Mouse (Mus musculus): ENCODE data around the gene Eif3l. TPM values are rescaled to one million over a fixed set of nuclear protein-coding genes. Genes with fewer than 3 reads are reported as not detected.
"Not testable (repeated sequence)": the region's sequence is repeated elsewhere in the genome, so short reads cannot be mapped to it uniquely, and the experiment has no call there.

Eif3l gene
- 10 to 100 TPM; 62.6 to 65.3 TPM for total RNA-seq (2021)

GRCm38 (mm10) chr15:79074913-79075532 lies at the start of gene Eif3l:
Eif3l (plus strand) TSS chr15:79075179.
- intact Hi-C loops (cut with DNase I) = loop anchor here (5.0 kb wide), 1 partner anchor 67 kb away; the partner anchor contains the start of genes 1700088E04Rik and Polr2f
- DNase-seq (ENCODE audit: low spot score in 2 of 2) = peak; percentile 87 to 88

- no peak for DNase-seq (ENCODE audit: low spot score in 2 of 2)
- intact Hi-C loops (cut with DNase I) = no loop called here
Measured at GRCm38 (mm10) chr15:79025687-79026308, 49.2 kb upstream of the Eif3l start.

GRCm38 (mm10) chr15:79026511-79027290 lies 48.3 kb upstream of the Eif3l start:
- intact Hi-C loops (cut with DNase I) = no loop called here
- DNase-seq (ENCODE audit: low spot score in 2 of 2) = no peak

GRCm38 (mm10) chr15:79027291-79028205 lies 47.4 kb upstream of the Eif3l start:
- DNase-seq (ENCODE audit: low spot score in 2 of 2) = no peak
- intact Hi-C loops (cut with DNase I) = no loop called here

GRCm38 (mm10) chr15:79028237-79028738 lies 46.7 kb upstream of the Eif3l start, which contains the start of gene H1f0:
H1f0 (plus strand) TSS chr15:79028450.
- DNase-seq (ENCODE audit: low spot score in 2 of 2) = peak; percentile 95 to 96
- intact Hi-C loops (cut with DNase I) = no loop called here

- intact Hi-C loops (cut with DNase I) = no loop called here
Measured at GRCm38 (mm10) chr15:79028823-79029484, 46.0 kb upstream of the Eif3l start.

GRCm38 (mm10) chr15:79029519-79030241 lies 45.3 kb upstream of the Eif3l start:
- intact Hi-C loops (cut with DNase I) = no loop called here
- no peak for DNase-seq (ENCODE audit: low spot score in 2 of 2)

More at GRCm38 (mm10) chr15:79028823-79029484, 46.0 kb upstream of the Eif3l start:
- DNase-seq (ENCODE audit: low spot score in 2 of 2) = no peak

GRCm38 (mm10) chr15:79030551-79031435 lies 44.2 kb upstream of the Eif3l start:
- intact Hi-C loops (cut with DNase I) = no loop called here
- peak; percentile 82 to 85 for DNase-seq (ENCODE audit: low spot score in 2 of 2)

GRCm38 (mm10) chr15:79031908-79032307 lies 43.1 kb upstream of the Eif3l start:
- intact Hi-C loops (cut with DNase I); DNase-seq (ENCODE audit: low spot score in 2 of 2): not testable (repeated sequence)

GRCm38 (mm10) chr15:79037913-79038328 lies 37.1 kb upstream of the Eif3l start:
- DNase-seq (ENCODE audit: low spot score in 2 of 2) = peak; percentile 49 to 63
- intact Hi-C loops (cut with DNase I) = loop anchor here (2.0 kb wide), 1 partner anchor 33 kb away; no protein-coding TSS in a partner anchor

GRCm38 (mm10) chr15:79038331-79038730 lies 36.6 kb upstream of the Eif3l start:
- intact Hi-C loops (cut with DNase I) = no loop called here
- no peak for DNase-seq (ENCODE audit: low spot score in 2 of 2)

GRCm38 (mm10) chr15:79038853-79039252 lies 36.1 kb upstream of the Eif3l start:
- intact Hi-C loops (cut with DNase I) = no loop called here
- peak; percentile 50 for DNase-seq (ENCODE audit: low spot score in 2 of 2)

- intact Hi-C loops (cut with DNase I) = no loop called here
- no peak for DNase-seq (ENCODE audit: low spot score in 2 of 2)
Measured at GRCm38 (mm10) chr15:79040501-79041416, 34.2 kb upstream of the Eif3l start.

- intact Hi-C loops (cut with DNase I) = no loop called here
Measured at GRCm38 (mm10) chr15:79041585-79041984, 33.4 kb upstream of the Eif3l start, which contains the start of gene Galr3. Galr3 (plus strand) TSS chr15:79041885.

GRCm38 (mm10) chr15:79042721-79043491 lies 32.1 kb upstream of the Eif3l start:
- intact Hi-C loops (cut with DNase I) = no loop called here

More at GRCm38 (mm10) chr15:79041585-79041984, 33.4 kb upstream of the Eif3l start, which contains the start of gene Galr3:
- DNase-seq (ENCODE audit: low spot score in 2 of 2) = no peak

More at GRCm38 (mm10) chr15:79042721-79043491, 32.1 kb upstream of the Eif3l start:
- DNase-seq (ENCODE audit: low spot score in 2 of 2) = peak; percentile 64 to 74

Measured in left cerebral cortex, postnatal 36 days (tissue).